Mouse (Mus musculus): ENCODE measurements around the gene Lrrc1.

DNA sequence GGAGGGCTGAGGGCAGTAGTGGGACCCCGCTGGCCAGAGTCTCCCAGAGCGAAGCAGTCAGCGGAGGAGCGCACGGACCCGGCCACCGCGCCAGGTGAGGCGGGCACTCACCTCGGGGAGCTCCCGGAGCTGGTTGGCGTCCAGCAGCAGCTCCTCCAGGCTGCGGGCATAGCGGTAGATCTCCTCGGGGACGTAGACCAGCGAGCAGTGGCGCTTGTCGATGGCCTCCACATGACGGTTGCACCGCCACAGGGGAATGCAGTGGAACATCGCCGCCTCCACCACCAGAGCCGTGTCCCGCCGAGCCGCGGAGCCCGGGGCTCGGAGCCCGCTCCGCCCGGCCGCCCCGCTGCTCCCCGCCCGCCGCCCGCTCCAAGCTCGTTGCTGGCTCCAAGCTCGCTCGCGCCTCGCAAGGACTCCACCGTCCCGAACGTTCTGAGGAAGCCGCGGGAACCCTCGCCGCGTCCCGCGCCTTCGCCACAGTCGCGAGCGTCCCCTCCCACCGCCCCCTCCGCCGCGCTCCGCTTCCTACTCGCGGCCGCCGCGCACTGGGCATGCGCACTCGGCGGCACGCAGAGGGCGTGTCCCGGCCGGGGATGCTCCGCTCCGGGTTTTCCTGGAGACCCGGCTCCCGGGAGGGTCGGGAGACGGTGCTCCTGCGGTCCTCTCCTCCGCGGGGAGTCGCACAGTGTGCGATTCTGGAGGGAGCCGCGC is at the start of gene Lrrc1:
- TF ChIP-seq GABPA (IDR thresholded peaks at IDR 0.05; ENCODE audit: low read depth, low read length) (no peak), ZNF384 (IDR thresholded peaks at IDR 0.05; ENCODE audit: low read depth, low read length) (no peak), TCF12 (IDR thresholded peaks at IDR 0.05; ENCODE audit: low read depth, low read length) (peak; percentile 54), EP300 (IDR thresholded peaks at IDR 0.05; ENCODE audit: low read depth in 1 of 2, low read length in 2 of 2) (peak in 1 of 2 experiments; percentile 26; a peak in 1 of 4 replicates), CTCF (IDR thresholded peaks at IDR 0.05 in 2 of 3, conservative IDR thresholded peaks at IDR 0.05 in 1 of 3; ENCODE audit: control insufficient read depth in 1 of 3, insufficient read depth in 1 of 3, low read depth in 2 of 3, low read length in 3 of 3, poor library complexity in 1 of 3, severe bottlenecking in 1 of 3) (no peak), HCFC1 (IDR thresholded peaks at IDR 0.05; ENCODE audit: low read depth, low read length) (peak; percentile 67), POLR2A (IDR thresholded peaks at IDR 0.05; ENCODE audit: control insufficient read depth in 1 of 2, insufficient read depth in 1 of 2, low read depth in 1 of 2, low read length in 2 of 2, poor library complexity in 1 of 2) (peak; percentile 85 to 94), TBP (IDR thresholded peaks at IDR 0.05; ENCODE audit: low read depth, low read length) (peak; percentile 48; the same call in 1 of the 2 replicates), E2F4 (IDR thresholded peaks at IDR 0.05; ENCODE audit: borderline replicate concordance, low read depth, low read length) (no peak), MAX (IDR thresholded peaks at IDR 0.05; ENCODE audit: low read length) (no peak; the same call in 1 of the 2 replicates), SMC3 (IDR thresholded peaks at IDR 0.05; ENCODE audit: low read depth, low read length) (no peak), KAT2A (conservative IDR thresholded peaks at IDR 0.05; ENCODE audit: low read depth, low read length) (no peak), USF1 (IDR thresholded peaks at IDR 0.05; ENCODE audit: low read depth, low read length) (no peak)

All from MEL (cell line).